Mouse (Mus musculus) forebrain, embryonic 12.5 days (tissue): ENCODE measurements at regions not wholly inside any gene's neighbourhood (a gene's known extent, or its start where the extent isn't known, plus 50 kb on each side); places are given as distances from the start of the nearest gene placed in this dataset.

ENCODE experiments used
- ATAC-seq: fragments of 200-750 bp; cut with Nextera tagmentation; 2 replicates; pipeline ENCODE4 v1.8.0; 2017; ENCODE audit warnings: moderate TSS enrichment; ENCODE audit not compliant: low FRiP score
- H3K27ac ChIP-seq: fragments of 300-500 bp; sonication (generic); 2 replicates; pipeline ENCODE4 v1.5.1; 2016; ENCODE audit warnings: mild to moderate bottlenecking
- H3K27me3 ChIP-seq: fragments of 300-500 bp; sonication (generic); 2 replicates; pipeline ENCODE4 v1.6.1; 2016; ENCODE audit warnings: mild to moderate bottlenecking
- H3K36me3 ChIP-seq: fragments of 300-500 bp; sonication (generic); replicated peaks from 2 replicates; pipeline ENCODE4 v1.6.1; 2016; ENCODE audit warnings: mild to moderate bottlenecking
- H3K4me1 ChIP-seq: fragments of 300-500 bp; sonication (generic); 2 replicates; pipeline ENCODE4 v1.6.1; 2016
- H3K4me2 ChIP-seq: fragments of 300-500 bp; sonication (generic); 2 replicates; pipeline ENCODE4 v1.6.1; 2016; ENCODE audit warnings: mild to moderate bottlenecking, moderate library complexity
- H3K4me3 ChIP-seq: fragments of 300-500 bp; sonication (generic); replicated peaks from 2 replicates; pipeline ENCODE4 v1.5.1; 2016; ENCODE audit warnings: mild to moderate bottlenecking
- H3K9ac ChIP-seq: fragments of 300-500 bp; sonication (generic); 2 replicates; pipeline ENCODE4 v1.6.1; 2016; ENCODE audit warnings: mild to moderate bottlenecking
- H3K9me3 ChIP-seq: fragments of 300-500 bp; sonication (generic); 2 replicates; pipeline ENCODE4 v1.6.1; 2016
- WGBS: fragments of 180-500 bp; shearing (Covaris S2); methylation state at CpG from one replicate; pipeline ENCODE4 v1.1.7; 2016; 5-methylcytosine and 5-hydroxymethylcytosine counted together

DNA sequence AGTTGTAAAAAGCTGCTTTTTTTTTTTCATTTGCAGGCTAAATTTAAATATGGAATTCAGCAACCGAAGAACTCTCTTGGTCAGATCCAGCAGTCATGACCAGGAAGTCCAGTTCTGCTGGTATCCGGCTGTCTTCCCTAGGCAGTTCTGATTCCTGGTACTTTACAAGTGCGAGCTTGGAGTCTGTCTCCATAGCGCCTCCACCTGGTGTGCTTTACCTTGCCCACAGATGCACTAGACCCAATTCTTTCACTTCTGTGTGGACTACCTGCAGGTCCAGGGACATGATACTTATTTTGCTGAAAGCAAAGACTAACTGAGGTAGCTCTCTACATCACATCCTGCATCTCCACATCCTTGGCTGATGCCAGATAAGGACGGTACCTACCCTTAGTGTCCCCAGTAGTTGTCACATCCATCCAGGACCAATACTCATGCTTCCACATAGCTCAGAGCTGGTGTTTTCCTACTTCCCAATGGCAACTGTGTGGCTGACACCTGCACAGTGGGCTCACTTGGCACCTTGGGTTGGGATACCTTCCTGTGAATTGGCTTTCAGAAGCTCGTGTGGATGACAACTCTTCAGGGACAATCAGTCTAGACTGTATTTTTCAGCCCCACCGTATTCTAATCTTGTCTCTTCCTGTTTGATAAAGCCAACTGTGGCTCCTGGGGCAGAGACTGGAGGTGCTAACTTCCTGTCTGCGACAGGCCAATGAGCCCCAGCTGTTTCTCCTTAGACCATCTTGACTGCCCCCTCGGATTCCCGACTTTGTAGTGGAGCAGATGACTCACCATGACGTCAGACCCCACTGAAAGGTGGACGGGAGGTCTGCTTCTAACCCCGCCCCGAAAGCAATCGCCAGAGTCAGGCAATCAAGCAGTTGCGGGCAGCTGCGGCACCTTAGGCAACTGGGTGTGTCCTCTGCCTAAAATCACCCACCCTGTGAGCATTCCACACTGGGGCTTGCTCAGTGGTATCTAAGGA lies 69.1 kb upstream of the Foxo1 start:
- WGBS: 81% methylated on average over 17 of the region's 17 CpGs
- H3K9me3 ChIP-seq: no peaks in the 10 kb centered on the region
- H3K27ac ChIP-seq: no peak overlapping the region
- H3K36me3 ChIP-seq: no peaks in the 10 kb centered on the region
- no peak for ATAC-seq
- H3K4me3 ChIP-seq: no peak overlapping the region
- H3K9ac ChIP-seq: no peak overlapping the region
- H3K27me3 ChIP-seq: peaks cover 3% of the 10 kb centered on the region; the same call in 1 of the 2 replicates
- peaks cover 10% of the 10 kb centered on the region for H3K4me1 ChIP-seq
- H3K4me2 ChIP-seq: no peak overlapping the region

DNA sequence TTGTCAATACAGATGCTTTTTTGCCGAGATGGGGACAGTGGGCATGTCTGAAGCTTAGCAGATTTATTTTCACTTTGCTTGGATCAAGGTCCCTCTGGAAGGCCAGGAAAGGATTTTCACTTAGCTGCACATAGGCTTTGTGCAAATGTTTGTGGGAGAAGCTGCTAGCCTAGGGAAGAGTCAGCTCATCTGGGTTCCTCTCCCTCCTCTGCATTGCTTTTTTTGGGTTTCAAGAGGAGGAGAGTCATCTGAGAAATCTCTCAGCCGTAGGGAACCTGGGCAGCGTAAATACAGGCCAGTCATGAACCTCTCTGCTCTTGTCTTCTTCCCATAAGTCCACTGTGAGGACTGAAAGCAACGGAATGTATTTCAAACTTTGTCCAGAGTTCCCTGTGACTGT lies 68.0 kb upstream of the Foxo1 start:
- WGBS: 82% methylated on average over 4 of the region's 4 CpGs

DNA sequence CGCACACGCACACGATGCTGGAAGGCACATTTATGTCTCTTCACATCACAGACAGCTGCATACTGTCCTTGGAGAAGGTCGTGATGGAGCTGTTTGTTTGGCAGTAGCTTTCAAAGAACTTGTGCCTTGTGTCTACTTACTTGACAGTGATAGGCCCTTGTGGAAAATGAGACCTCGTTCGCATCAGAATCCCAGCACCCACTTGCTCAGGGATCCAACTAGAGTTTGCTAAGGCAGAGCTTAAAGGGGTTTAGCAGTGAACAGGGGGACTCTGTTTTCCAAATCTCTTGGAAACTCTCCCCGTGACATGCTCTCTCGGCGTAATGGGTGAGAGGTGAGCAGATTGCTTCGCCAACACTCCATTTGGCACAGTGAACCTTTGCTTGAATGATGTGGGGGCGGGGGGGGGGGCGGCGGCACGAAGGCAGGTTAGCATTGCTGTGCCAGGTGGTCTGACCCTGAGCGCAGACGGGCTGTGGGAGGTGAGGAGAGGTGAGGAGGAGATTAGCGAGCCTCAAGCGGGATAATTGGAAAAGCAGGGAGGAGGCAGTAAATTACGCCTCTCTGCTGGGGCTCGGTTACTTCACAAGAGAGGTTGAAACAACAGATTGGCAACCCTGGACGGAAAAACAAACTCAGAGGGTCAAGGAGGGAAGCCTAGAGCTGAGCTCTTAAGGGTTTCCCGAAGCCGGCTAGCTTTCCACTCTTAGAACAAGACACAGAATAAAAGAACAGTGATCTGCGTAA lies 57.4 kb upstream of the Foxo1 start:
- Histone ChIP-seq H3K4me3 (peak overlapping the region; percentile 21), H3K9ac (no peak overlapping the region), H3K4me2 (peak overlapping the region; percentile 47), H3K27ac (no peak overlapping the region), H3K27me3 (peaks cover 8% of the 10 kb centered on the region; the same call in 1 of the 2 replicates), H3K4me1 (peaks cover 12% of the 10 kb centered on the region), H3K36me3 (no peaks in the 10 kb centered on the region), H3K9me3 (no peaks in the 10 kb centered on the region)
- no peak for ATAC-seq
- WGBS: 16% methylated on average over 24 of the region's 24 CpGs

More for the DNA sequence above, 68.0 kb upstream of the Foxo1 start:
- Histone ChIP-seq H3K4me1 (peaks cover 10% of the 10 kb centered on the region), H3K9me3 (0 out of 2 replicates have a peak, but pooled peaks cover 5% of the 10 kb centered on the region), H3K4me2 (no peak overlapping the region), H3K27me3 (peaks cover 3% of the 10 kb centered on the region; the same call in 1 of the 2 replicates), H3K27ac (no peak overlapping the region), H3K9ac (no peak overlapping the region), H3K4me3 (no peak overlapping the region), H3K36me3 (no peaks in the 10 kb centered on the region)
- ATAC-seq: no peak

DNA sequence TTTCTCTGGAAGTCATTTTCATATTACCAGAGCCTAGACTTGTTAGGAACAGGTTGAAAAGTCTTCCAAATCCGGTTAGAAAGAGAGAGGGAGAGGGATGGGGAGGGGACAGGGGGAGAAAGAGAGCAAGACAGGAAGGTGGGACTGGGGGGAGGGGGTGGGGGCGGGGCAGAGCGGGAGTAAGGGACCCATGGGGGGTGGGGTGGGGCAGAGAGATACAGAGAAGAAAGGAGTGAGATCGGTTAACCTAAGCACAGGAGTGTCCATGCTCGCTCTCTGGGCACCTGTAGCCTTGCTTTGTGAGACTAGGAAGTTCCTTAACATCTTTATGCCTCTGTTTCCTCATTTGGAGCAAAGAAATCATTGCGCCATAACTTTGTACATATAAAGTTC lies 56.8 kb upstream of the Foxo1 start:
- Histone ChIP-seq H3K4me2 (peak overlapping the region; percentile 47), H3K27me3 (peaks cover 8% of the 10 kb centered on the region; the same call in 1 of the 2 replicates), H3K36me3 (no peaks in the 10 kb centered on the region), H3K9ac (no peak overlapping the region), H3K4me3 (no peak overlapping the region), H3K9me3 (no peaks in the 10 kb centered on the region), H3K4me1 (peaks cover 12% of the 10 kb centered on the region), H3K27ac (no peak overlapping the region)
- ATAC-seq: no peak
- WGBS: 26% methylated on average over 4 of the region's 6 CpGs

DNA sequence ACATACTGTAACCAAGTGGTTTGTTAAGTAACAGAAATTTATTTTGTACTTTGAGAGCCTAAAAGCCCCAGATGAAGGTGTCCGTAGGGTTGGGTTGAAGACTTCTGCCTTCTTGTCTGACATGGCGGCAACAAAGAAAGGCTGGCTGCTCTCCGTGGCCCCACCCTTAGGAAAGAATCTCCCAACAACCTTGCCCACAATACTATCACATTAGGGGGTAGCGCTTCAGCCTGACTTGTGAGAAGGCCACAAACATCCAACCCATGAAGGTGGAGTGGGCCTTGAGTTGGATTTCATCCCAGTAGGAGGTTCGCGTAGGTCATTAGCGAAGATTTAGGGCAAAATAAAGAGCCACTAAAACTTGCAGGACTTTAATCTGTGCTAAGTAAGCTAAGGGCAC lies 54.0 kb upstream of the Foxo1 start:
- H3K9ac ChIP-seq: no peak overlapping the region
- no peak overlapping the region for H3K27ac ChIP-seq
- no peaks in the 10 kb centered on the region for H3K9me3 ChIP-seq
- H3K4me1 ChIP-seq: peaks cover 12% of the 10 kb centered on the region
- H3K36me3 ChIP-seq: no peaks in the 10 kb centered on the region
- H3K4me3 ChIP-seq: no peak overlapping the region
- ATAC-seq: no peak
- WGBS: 95% methylated on average over 7 of the region's 7 CpGs
- H3K4me2 ChIP-seq: no peak overlapping the region
- H3K27me3 ChIP-seq: peaks cover 8% of the 10 kb centered on the region; the same call in 1 of the 2 replicates

DNA sequence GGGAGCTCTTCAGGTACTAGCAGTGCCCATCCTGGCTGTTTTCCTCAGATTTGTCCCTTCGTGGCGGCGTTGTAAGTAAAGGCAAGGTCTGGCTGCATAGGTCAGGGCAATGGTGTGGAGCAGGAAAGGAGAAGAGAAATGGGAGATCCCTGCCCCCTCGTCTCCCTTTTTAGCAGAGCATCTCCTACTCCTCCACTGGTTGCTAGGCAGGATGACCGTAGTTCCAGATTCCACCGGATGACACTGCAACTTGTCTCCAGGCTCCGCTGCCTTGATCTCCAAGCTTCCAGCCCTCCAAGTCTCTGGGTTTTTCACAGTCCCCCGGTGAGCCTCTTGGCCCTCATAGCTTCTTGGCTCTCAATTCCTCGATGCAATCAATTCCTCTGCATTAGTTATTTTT lies 53.1 kb upstream of the Foxo1 start:
- H3K36me3 ChIP-seq: no peaks in the 10 kb centered on the region
- H3K9me3 ChIP-seq: no peaks in the 10 kb centered on the region
- no peak overlapping the region for H3K27ac ChIP-seq
- no peak overlapping the region for H3K9ac ChIP-seq
- no peak overlapping the region for H3K4me3 ChIP-seq
- H3K4me2 ChIP-seq: no peak overlapping the region
- H3K27me3 ChIP-seq: 0 out of 2 replicates have a peak, but pooled peaks cover 4% of the 10 kb centered on the region
- no peak for ATAC-seq
- 95% methylated on average over 9 of the region's 9 CpGs for WGBS
- peaks cover 12% of the 10 kb centered on the region for H3K4me1 ChIP-seq
